Mouse (Mus musculus) heart, embryonic 13.5 days (tissue): ENCODE results near the gene Vmn1r14. TPM values are rescaled to one million over a fixed set of nuclear protein-coding genes. Genes with fewer than 3 reads are reported as not detected.
"Not testable (repeated sequence)": the region's sequence is repeated elsewhere in the genome, so short reads cannot be mapped to it uniquely, and the experiment has no call there.

Experiments used
- ATAC-seq: fragments of 200-750 bp; cut with Nextera tagmentation; 2 replicates; pipeline ENCODE4 v1.8.0; 2017; ENCODE audit warnings: moderate TSS enrichment; ENCODE audit not compliant: insufficient number of reproducible peaks, low FRiP score, low TSS enrichment; ENCODE audit errors: extremely low read depth
- H3K27ac ChIP-seq: fragments of 300-500 bp; sonication (generic); replicated peaks from 2 replicates; pipeline ENCODE4 v1.5.1; 2015; ENCODE audit warnings: moderate library complexity, mild to moderate bottlenecking, inconsistent platforms
- H3K27me3 ChIP-seq: fragments of 300-500 bp; sonication (generic); replicated peaks from 2 replicates; pipeline ENCODE4 v1.6.1; 2015; ENCODE audit warnings: mild to moderate bottlenecking, inconsistent platforms
- H3K36me3 ChIP-seq: fragments of 300-500 bp; sonication (generic); 2 replicates; pipeline ENCODE4 v1.6.1; 2015; ENCODE audit warnings: mild to moderate bottlenecking, inconsistent platforms
- H3K4me1 ChIP-seq: fragments of 300-500 bp; sonication (generic); 2 replicates; pipeline ENCODE4 v1.6.1; 2015; ENCODE audit warnings: inconsistent platforms
- H3K4me2 ChIP-seq: fragments of 300-500 bp; sonication (generic); 2 replicates; pipeline ENCODE4 v1.6.1; 2015; ENCODE audit warnings: inconsistent platforms, mild to moderate bottlenecking, moderate library complexity
- H3K4me3 ChIP-seq: fragments of 300-500 bp; sonication (generic); 2 replicates; pipeline ENCODE4 v1.5.1; 2015; ENCODE audit warnings: moderate library complexity, mild to moderate bottlenecking, inconsistent platforms
- H3K9ac ChIP-seq: fragments of 300-500 bp; sonication (generic); 2 replicates; pipeline ENCODE4 v1.6.1; 2015; ENCODE audit warnings: inconsistent platforms, mild to moderate bottlenecking, moderate library complexity
- H3K9me3 ChIP-seq: fragments of 300-500 bp; sonication (generic); 2 replicates; pipeline ENCODE4 v1.6.1; 2016; ENCODE audit warnings: inconsistent platforms
- WGBS: fragments of 180-500 bp; shearing (Covaris S2); methylation state at CpG from one replicate; pipeline ENCODE4 v1.1.7; 2015; ENCODE audit warnings: mixed read lengths; 5-methylcytosine and 5-hydroxymethylcytosine counted together
- polyA plus RNA-seq: library from polyadenylated mRNA; unstranded; fragments of >200 nt; fragmentation: Nextera tagmentation; extraction: Ambion mirVana; gene quantifications from 2 replicates; pipeline ENCODE4 v1.2.1, GENCODE M21; 2015

Gene Vmn1r14
- polyA plus RNA-seq: not detected in 2 replicates

DNA sequence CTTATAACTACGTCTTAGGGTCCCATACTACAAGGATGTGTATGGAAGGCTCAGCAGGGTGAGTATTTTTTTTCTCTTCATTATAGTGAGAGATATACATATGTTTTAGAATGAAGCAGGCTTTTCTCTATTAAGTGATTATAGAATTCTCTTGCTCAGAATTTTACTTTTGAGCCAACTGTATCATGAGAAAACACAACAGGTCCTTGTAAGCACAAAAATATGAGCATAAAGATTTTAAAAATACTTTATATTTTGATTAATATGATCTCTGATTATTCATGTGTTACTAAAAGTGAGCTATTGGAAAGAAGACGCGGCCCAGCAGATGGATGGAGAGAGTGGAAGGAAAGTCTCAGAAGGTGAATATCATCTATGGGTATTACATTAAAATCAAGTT, at the start of gene Vmn1r14:
Gene Vmn1r14, plus strand, starts transcription at position 301 of the 400 bp plus-strand sequence.
- Histone ChIP-seq H3K4me2 (no peak within 1 kb of the TSS), H3K27me3 (no peaks in the 10 kb centered on the region), H3K9ac (no peak within 1 kb of the TSS), H3K36me3 (no peaks in the 10 kb centered on the region), H3K27ac (no peak within 1 kb of the TSS), H3K9me3 (no peaks in the 10 kb centered on the region), H3K4me1 (no peaks in the 10 kb centered on the region), H3K4me3 (no peak within 1 kb of the TSS)
- WGBS: 87% methylated on average over 3 of the region's 3 CpGs
- no peak for ATAC-seq

- H3K4me3 ChIP-seq, H3K4me2 ChIP-seq, ATAC-seq, H3K4me1 ChIP-seq, H3K27me3 ChIP-seq, H3K9ac ChIP-seq, H3K36me3 ChIP-seq, H3K27ac ChIP-seq, H3K9me3 ChIP-seq: not testable (repeated sequence)
- 54% methylated on average over 3 of the region's 3 CpGs for WGBS
Observed at GRCm38 (mm10) chr6:57190016-57190415, 41.5 kb upstream of the Vmn1r14 start.

DNA sequence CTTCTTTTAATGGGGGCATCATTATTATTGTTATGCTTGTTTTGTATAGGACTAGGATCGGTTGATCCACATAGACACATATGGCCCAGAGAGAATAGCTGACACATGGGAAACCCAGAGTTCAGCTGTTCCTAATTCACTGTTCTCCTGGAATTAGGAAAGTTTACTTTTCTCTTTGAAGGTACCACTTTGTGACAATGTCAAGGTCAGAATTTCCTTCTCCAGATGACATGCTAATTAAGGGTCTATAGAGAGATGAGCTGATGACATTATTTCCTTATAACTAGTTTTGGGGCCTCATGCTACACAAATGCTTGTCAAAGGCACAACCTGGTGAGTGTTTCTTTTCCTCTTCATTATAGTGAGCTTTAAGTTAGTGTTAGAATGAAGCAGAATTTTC, 28.5 kb upstream of the Vmn1r14 start, which contains the start of gene Vmn1r13:
Gene Vmn1r13, plus strand, starts transcription at position 301 of the 400 bp plus-strand sequence.
- not testable (repeated sequence) for H3K9me3 ChIP-seq, H3K27ac ChIP-seq, H3K36me3 ChIP-seq, ATAC-seq, H3K4me2 ChIP-seq, H3K9ac ChIP-seq, H3K4me1 ChIP-seq, H3K4me3 ChIP-seq, H3K27me3 ChIP-seq
- whole genome bisulfite sequencing: 85% methylated on average over 1 of the region's 1 CpGs

DNA sequence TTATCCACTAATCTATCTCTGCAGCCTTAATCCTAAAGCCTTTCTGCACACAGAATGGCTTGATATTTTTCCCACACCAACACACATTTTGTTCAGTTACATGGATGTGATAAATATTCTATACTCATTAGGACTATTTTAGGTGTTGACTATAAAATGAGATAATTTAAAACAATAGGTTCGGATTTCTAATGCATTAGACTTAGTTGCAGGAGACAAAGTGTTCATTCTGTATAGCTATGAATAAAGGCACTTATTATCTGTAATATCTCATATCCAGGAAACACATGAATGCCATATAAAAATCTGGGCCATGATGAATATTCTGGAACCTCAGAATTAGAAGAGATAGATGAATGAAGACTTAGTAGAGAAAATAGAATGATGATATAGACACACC, 26.2 kb downstream of the Vmn1r14 start, which contains the start of gene Vmn1r15:
Gene Vmn1r15, plus strand, starts transcription at position 301 of the 400 bp plus-strand sequence.
- H3K4me3 ChIP-seq: no peak within 1 kb of the TSS
- no peak within 1 kb of the TSS for H3K4me2 ChIP-seq
- no peaks in the 10 kb centered on the region for H3K36me3 ChIP-seq
- no peak for ATAC-seq
- H3K27ac ChIP-seq: no peak within 1 kb of the TSS
- no peak within 1 kb of the TSS for H3K9ac ChIP-seq
- no peaks in the 10 kb centered on the region for H3K27me3 ChIP-seq
- H3K9me3 ChIP-seq: no peaks in the 10 kb centered on the region
- WGBS: 61% methylated on average over 1 of the region's 1 CpGs
- no peaks in the 10 kb centered on the region for H3K4me1 ChIP-seq

- Histone ChIP-seq H3K9me3 (no peaks in the 10 kb centered on the region), H3K4me3 (no peak overlapping the region), H3K27ac (no peak overlapping the region), H3K4me2 (no peak overlapping the region), H3K36me3 (no peaks in the 10 kb centered on the region), H3K27me3 (no peaks in the 10 kb centered on the region), H3K9ac (no peak overlapping the region), H3K4me1 (no peaks in the 10 kb centered on the region)
- WGBS: 70% methylated on average over 2 of the region's 2 CpGs
- ATAC-seq: no peak
Observed at GRCm38 (mm10) chr6:57260990-57261389, 29.5 kb downstream of the Vmn1r14 start.

GRCm38 (mm10) chr6:57271881-57272280, 40.4 kb downstream of the Vmn1r14 start:
- Histone ChIP-seq H3K4me3 (no peak overlapping the region), H3K36me3 (no peaks in the 10 kb centered on the region), H3K27me3 (no peaks in the 10 kb centered on the region), H3K4me1 (no peaks in the 10 kb centered on the region), H3K4me2 (no peak overlapping the region), H3K27ac (no peak overlapping the region), H3K9me3 (no peaks in the 10 kb centered on the region), H3K9ac (no peak overlapping the region)
- WGBS: 52% methylated on average over 3 of the region's 3 CpGs
- no peak for ATAC-seq

DNA sequence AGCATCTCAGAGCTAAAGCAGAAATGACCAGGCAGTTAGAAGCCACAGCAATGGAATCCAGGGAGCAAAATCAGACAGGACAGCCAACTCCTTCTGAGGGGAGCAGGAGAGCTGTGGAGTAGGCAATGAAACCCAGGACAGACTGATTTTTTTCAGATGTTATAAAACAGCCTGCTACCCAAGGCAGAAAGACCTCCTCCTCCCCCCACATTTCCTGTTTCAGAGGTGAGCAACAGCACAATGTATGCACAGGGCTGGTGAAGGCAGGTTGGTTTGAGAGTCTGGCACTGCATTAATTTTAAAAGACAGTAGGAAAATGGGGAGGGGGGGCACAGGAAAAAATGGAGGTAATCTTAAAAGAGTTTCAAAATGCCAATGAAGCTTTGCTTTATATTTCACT, 41.0 kb downstream of the Vmn1r14 start:
- Histone ChIP-seq H3K4me3 (no peak overlapping the region), H3K36me3 (no peaks in the 10 kb centered on the region)
- no peak for ATAC-seq

GRCm38 (mm10) chr6:57278952-57279351, 47.5 kb downstream of the Vmn1r14 start:
- Histone ChIP-seq H3K4me2 (no peak overlapping the region), H3K9me3 (no peaks in the 10 kb centered on the region), H3K36me3 (no peaks in the 10 kb centered on the region), H3K9ac (no peak overlapping the region), H3K27ac (no peak overlapping the region), H3K4me1 (no peaks in the 10 kb centered on the region), H3K27me3 (no peaks in the 10 kb centered on the region), H3K4me3 (no peak overlapping the region)
- no peak for ATAC-seq

More for the DNA sequence above, 41.0 kb downstream of the Vmn1r14 start:
- no peaks in the 10 kb centered on the region for H3K9me3 ChIP-seq
- H3K27ac ChIP-seq: no peak overlapping the region
- no peaks in the 10 kb centered on the region for H3K27me3 ChIP-seq
- no peak overlapping the region for H3K4me2 ChIP-seq
- H3K9ac ChIP-seq: no peak overlapping the region
- no peaks in the 10 kb centered on the region for H3K4me1 ChIP-seq

Other genes starting within 250 kb of the Vmn1r14 start
- gene Vmn1r6, start 234.4 kb upstream of the Vmn1r14 start, polyA plus RNA-seq: not detected in 2 replicates
- gene Vmn1r7, start 206.4 kb upstream of the Vmn1r14 start, polyA plus RNA-seq: not detected in 2 replicates
- gene Vmn1r8, start 199.4 kb upstream of the Vmn1r14 start, polyA plus RNA-seq: not detected in 2 replicates
- not detected in 2 replicates for gene Vmn1r9, start 164.9 kb upstream of the Vmn1r14 start, polyA plus RNA-seq
- gene Vmn1r10, start 122.2 kb upstream of the Vmn1r14 start, polyA plus RNA-seq: not detected in 2 replicates
- gene Vmn1r11, start 98.2 kb upstream of the Vmn1r14 start, polyA plus RNA-seq: not detected in 2 replicates
- gene Vmn1r12, start 74.8 kb upstream of the Vmn1r14 start, polyA plus RNA-seq: not detected in 2 replicates
- not detected in 2 replicates for gene Vmn1r13, start 28.4 kb upstream of the Vmn1r14 start, polyA plus RNA-seq
- gene Vmn1r15, start 26.3 kb downstream of the Vmn1r14 start, polyA plus RNA-seq: 0.07 TPM in 1 of 2 replicates, not detected in the other
- not detected in 2 replicates for gene Vmn1r16, start 97.8 kb downstream of the Vmn1r14 start, polyA plus RNA-seq
- not detected in 2 replicates for gene Vmn1r17, start 132.0 kb downstream of the Vmn1r14 start, polyA plus RNA-seq
- gene Vmn1r18, start 164.1 kb downstream of the Vmn1r14 start, polyA plus RNA-seq: not detected in 2 replicates
- not detected in 2 replicates for gene Vmn1r19, start 172.1 kb downstream of the Vmn1r14 start, polyA plus RNA-seq
- gene Vmn1r20, start 197.2 kb downstream of the Vmn1r14 start, polyA plus RNA-seq: not detected in 2 replicates